Mouse (Mus musculus) testis, adult 2 months (tissue): ENCODE measurements around the gene Hmga2.

ENCODE experiments used
- CTCF ChIP-seq: fragments of 200-500 bp; IDR thresholded peaks from 2 replicates; pipeline ENCODE4 v1.5.1; 2012; ENCODE audit warnings: low read depth, mild to moderate bottlenecking, inconsistent platforms, low read length, moderate library complexity; ENCODE audit not compliant: control insufficient read depth, insufficient read depth, insufficient replicate concordance
- POLR2A ChIP-seq: fragments of 200-500 bp; IDR thresholded peaks from 2 replicates; pipeline ENCODE4 v1.6.1; 2012; ENCODE audit warnings: low read depth, mild to moderate bottlenecking, inconsistent platforms, low read length, moderate library complexity; ENCODE audit not compliant: control insufficient read depth

DNA sequence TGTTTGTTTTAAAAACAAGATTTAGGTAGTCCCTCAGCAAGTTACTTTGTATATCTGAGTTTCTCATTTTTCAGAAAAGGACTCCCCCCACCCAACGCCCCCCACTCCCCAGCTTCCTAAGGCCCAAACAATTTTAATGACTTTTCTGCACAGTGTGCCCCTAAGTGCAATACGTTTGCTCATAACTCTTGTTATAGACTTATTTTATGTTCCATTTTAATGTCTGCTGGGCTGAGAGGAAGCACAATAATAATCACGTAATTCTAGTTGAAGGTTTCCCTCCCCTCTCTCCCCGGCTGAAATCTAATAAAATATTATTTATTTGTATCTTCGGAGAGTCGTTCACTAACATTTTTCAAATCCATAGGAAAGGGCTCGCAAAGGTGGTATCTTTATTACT, 58.1 kb downstream of the Hmga2 start:
- TF ChIP-seq POLR2A: no peak
- TF ChIP-seq CTCF: no peak
